Mouse (Mus musculus): ENCODE results near the gene Lrp5.

The Lrp5 gene

DNA sequence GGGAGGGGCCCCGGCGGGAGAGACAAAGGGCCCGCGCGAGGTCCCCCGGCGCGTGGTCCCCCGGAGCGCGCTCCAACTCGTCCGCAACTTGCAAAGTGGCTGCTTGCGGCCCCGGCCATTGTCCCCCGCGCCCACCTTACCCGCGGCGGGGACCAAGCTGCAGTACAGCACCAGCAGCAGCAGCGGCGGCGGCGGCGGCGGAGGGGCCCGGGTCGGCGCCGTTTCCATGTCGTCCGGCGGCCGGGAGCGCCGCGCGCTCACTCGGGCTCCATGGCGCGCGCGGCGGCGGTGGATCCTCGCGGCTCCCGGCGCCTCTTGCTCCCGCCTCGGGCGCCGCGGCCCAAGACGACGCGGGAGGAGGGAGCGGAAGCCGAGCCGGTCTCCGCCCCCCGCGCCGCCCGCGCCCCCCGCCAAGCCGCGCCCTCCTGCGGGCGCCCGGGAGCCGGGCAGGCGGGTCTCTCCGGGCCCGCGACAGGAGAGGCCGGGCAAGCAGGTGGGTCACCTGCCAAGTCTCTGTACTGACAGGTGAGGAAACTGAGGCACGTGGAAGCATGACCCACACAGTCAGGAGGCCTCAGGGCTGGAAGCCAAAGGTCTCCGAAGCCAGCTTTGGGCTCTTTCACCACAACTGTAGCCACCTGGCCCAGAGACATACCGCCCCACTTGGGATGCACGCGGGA lies at the start of gene Lrp5:
Gene Lrp5 (minus strand): TSS at position 350 of the 680 bp plus-strand sequence.
- DNase-seq (ENCODE audit: low spot score) = peak; percentile 41

DNA sequence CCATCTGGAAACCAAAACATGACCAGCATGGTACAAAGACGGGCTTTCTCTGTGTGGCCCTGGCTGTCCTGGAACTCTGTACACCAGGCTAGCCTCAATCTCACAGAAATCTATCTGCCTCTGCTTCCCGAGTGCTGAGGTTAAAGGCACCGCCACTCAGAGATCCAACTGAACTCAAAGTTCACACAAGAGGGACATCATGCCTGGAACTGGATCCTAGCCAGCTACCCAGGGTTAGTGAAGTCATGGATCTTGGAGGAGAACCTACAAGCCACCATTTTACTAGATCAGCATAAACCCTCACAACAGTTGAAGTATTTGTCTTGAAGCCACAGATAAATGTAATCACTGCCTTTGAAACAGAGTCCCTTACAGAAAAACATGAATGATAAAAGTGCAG lies 49.6 kb upstream of the Lrp5 start:
- no peak for DNase-seq (ENCODE audit: low spot score)

DNA sequence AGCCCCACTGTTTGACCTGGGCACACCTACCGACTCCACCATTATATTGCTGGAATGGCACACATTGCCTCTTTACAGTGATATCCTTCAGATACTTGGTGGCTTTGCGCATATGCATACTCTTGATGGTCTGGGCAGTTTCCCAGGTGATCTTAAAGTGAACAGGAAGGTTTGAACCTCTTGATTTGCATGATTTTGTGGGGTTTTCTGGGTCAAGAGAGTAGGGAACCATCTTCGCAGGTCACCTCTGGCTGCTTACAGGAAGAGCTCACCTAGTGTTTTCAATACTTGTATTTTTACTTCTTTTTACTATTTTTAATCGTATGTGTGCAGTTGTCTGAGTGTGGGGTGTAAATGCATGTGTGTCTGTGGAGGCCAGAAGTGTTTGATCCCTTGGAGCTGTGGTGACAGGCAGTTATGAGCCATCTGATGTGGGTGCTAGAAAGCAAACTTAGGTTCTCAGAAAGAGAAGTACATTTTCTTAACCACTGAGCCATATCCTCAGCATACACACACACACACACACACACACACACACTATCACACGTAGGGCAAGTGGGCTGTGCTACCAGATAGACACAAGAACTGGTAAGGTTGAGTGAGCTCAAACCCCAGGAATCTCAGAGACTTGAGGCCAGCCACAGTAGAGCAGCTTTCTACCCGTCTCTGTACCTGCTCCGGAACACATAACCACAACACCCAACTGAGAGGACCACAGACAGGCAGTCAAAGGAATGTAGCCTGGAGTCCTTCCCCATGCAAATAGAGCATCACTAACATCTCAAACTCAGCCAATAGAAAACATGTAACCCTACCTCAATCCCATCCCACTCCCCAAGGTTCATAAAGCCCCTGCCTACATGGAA lies 44.6 kb upstream of the Lrp5 start:
- DNase-seq (ENCODE audit: low spot score) = no peak

DNA sequence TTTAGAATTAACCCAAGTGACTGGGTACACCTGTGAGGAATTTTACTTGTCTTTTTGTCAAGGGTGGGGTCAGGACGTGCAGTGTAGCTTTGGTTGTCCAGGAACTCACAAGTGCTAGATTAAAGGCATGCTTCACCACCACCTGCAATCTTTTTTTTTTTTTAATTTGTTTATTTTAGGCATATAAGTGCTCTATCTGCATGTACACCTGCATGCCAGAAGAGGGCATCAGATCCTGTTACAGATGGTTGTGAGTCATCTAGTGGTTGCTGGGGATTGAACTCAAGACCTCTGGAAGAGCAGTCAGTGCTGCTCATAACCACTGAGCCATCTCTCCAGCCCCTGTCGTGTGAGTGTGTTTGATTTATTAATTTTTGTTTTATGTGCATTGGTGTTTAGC lies 42.5 kb upstream of the Lrp5 start:
- no peak for DNase-seq (ENCODE audit: low spot score)

DNA sequence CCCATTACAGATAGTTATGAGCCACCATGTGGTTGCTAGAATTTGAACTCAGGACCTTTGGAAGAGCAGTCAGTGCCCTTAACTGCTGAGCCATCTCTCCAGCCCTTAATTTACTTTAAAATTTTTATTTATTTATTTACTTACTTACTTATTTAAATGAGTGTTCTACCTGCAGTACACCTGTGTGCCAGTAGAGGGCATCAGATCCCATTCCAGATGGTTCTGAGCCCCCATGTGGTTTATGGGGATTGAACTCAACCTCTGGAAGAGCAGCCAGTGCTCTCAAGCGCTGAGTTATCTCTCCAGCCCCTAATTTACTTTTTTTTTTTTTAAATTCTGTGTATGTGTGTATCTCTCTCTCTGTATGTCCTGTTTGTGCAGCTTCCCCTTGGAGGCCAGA lies 38.4 kb upstream of the Lrp5 start:
- peak; percentile 72 for DNase-seq (ENCODE audit: low spot score)

DNA sequence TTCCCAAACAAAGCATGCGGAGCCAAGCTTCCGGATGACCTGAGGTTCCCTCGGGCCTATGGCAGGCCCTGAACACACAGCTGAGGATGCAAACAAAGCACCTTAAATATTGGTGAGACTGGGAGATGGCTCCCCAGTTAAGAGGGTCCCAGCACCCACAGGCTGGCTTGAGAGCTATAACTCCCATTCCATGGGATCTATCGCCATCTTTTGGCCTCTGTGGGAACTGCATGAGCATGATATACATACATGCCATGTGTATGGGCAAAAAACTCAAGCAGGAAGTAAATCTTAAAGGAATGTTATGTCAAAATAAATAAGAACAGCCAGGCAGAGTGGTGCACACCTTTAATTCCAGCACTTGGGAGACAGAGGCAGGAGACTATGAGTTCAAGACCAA lies 37.5 kb upstream of the Lrp5 start:
- DNase-seq (ENCODE audit: low spot score) = peak; percentile 38

DNA sequence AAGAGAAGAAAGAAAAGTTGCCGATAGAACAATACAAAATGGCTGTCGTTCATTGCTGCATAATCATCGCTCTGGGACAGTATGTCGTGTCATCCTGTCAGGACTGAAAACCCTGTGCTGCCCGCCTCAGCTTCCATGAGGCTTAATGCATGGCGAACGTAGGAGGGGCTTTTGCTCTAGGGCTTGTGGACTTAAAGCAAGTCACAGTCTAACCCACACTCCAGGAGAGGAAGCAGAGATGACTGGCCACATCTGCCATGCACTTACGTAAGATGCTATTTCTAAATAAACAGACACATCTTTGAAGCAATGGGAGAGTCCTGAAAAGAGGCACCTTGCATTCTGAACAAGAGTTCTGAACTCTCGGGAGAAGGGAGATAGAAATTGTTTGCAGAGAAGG lies 36.8 kb upstream of the Lrp5 start:
- DNase-seq (ENCODE audit: low spot score) = no peak

DNA sequence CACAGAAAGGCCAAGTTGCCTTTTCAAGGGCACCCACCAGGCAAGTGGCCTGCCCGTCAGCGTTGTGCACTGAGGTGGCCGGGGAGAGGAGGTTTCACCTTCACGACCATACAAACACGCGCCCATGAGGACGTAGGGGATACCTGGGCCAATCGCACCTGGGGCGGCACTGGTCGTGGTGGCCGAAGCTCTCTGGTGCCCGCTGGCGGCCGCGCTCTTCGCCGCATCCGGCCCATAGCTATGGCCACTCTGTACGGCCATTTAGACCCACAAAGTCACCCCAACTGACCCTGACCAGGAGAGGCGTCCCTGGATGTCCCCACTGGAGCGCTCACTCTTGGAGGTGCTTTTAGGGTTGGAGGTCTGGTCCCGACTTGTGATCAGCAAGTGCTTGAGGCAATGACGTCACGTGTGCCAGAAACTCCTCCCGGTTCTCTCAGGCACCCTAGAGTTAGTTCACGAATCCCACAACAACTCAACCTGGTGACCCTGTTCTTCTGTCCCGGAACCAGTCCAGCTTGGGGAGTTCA lies 33.1 kb upstream of the Lrp5 start:
- no peak for DNase-seq (ENCODE audit: low spot score)

DNA sequence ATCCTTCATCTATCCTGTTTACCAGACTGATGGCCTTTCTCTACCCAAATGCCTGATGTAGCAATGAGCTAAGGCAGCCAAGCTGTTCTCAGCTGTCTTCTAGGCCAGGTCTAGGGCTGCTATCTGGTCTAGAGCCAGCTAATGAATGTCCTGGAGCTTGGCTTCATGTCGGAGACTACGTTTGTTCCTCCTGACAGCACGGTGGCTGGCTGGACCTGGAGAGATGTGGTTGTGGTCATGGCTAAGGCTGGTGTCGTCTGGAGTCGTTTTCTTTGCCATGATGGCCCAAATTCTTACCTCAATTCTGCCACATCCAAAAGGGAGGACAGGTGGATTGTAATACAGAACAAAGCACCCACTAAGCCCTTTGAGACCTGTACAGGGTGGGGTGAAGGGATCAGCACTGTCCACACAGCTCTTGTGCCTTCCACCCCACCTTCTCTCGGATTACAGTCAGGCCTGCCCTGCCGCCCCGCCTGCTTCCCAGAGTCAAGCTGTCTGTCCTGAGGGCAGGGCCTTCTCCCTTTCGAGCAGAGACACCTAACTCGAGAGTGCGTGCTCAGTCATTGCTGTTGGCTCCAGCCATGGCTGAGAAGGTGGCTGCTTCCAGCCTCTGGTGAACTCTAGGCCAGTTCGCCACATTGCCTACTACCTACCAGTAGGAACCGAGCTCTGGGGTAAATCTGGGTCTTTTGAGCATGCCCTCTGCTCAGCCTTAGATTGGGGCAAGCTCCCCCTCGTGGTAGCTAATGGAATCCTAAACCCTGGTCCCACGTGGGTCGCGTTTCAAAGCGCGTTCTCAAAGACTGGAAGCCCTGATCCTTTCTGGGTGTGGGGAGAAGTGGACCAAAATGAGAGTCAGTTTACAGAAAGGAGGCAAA lies 32.4 kb upstream of the Lrp5 start:
- DNase-seq (ENCODE audit: low spot score) = no peak

DNA sequence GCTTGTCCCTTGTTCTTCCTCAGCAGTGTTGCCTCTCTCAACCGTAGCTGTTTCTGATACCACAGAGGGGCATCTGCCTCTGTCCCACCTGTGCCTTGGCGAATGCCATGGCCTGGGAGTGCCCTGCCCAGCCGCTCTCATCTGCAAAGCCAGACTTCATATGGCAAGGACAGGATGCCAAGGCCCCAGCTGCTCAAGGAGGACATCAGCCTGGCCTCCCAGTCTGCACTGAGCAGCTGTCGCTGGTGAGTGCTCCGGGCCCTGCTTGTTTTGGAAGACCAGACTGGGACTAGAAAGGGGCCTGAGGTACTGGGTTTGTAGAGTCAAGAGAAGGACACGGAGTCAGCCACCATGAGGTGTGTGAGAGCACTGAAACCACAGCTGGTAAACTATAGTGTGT lies 28.0 kb upstream of the Lrp5 start:
- DNase-seq (ENCODE audit: low spot score) = no peak

DNA sequence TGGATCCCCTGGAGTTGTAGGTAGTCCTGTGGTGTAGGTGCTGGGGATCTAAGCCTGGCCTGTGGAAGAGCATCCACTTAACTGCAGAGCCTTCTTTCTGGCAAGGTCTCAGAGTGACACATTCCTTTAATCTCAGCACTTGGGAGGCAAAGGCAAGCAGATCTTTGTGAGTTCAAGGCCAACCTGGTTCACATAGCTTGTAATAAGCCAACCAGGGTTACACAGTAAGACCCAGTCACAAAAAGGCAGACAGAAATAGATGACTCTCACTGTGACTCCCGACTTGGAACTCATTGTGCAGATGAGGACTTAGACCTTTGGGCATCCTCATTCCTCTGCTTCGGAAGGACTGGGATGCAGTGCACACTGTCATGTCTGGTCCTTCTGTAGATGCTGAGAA lies 24.1 kb upstream of the Lrp5 start:
- DNase-seq (ENCODE audit: low spot score) = no peak

DNA sequence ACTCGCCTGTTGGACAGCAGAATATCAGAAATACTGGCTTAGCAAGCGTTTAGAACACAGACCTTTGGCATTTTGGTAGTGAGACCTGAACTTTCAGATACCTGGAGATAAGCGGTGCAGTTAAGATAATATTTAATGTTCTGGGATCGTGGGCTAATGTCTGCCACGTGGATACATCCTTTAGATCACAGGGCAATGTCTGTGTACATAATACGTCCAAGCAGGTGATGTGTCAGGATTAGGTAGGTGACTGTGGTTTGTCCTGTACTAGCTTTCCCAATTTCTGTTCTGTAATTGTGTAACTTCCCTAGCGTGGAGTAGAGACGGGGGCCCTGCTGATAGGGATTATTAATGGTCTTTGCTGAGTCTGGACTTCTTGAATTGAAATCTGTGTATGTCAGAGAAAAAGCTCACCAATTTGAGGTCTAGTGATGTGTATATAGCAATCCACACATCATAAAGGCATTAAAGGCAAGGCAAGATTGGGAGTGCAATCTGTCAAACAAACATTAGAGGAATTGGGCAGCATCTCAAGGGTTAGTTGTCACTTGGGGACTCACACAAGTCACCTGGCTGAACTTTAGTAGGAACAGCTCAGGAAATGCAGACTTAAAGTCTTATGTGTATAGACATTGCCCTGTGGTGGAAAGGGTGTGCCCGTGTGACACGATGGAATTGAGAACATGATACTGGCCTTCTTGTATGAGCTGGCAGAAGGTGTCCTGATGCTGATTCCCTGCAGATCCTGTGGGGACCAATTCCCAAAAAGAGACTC lies 22.8 kb upstream of the Lrp5 start:
- no peak for DNase-seq (ENCODE audit: low spot score)

DNA sequence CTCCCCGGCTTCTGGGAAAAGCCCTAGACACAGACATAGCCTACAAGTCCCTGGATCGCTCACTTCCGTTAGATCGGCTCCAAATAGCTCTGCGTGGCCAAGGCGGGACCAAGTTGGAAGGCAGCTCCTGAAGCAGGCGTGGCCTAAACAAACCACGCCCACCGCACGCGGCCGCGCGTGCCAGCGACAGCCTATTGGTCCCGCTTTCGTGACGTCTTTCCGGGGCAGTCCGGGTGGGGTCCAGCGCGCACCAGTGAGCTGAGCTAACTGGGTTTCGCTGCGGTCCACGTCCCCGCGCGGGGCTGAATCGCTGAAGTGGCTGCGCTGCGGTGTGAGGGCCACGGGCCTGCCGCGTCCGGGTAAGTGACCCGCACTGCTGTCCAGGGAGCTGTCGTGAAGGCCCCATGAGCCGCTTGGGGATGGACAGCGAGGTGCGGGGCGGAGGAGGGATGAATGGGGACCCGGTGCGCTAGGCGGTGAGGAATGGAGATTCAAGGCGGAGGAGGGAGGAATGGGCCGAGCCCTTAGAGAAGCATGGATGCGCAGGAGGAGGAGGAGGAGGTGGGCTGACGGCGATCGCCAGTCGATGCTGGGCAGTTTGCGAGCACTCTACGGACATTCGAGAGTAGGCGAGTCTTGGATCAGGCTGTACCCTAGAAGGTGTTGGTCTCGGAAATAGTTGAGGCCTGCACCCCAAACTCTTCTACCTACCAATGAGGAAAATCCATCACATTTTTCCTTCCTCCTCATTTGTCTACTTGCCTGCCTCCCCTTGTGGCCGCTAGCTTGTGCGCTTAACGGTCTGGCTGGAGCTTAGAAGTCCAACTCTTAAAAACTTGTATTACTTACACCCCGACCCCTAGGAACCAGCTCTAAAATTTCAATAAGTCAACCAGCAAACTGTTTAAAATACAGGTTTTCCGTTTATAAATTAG lies 22.0 kb upstream of the Lrp5 start, which contains the start of gene 1810055G02Rik:
Gene 1810055G02Rik (plus strand): TSS at position 216 of the 935 bp plus-strand sequence.
- DNase-seq (ENCODE audit: low spot score) = peak; percentile 97

DNA sequence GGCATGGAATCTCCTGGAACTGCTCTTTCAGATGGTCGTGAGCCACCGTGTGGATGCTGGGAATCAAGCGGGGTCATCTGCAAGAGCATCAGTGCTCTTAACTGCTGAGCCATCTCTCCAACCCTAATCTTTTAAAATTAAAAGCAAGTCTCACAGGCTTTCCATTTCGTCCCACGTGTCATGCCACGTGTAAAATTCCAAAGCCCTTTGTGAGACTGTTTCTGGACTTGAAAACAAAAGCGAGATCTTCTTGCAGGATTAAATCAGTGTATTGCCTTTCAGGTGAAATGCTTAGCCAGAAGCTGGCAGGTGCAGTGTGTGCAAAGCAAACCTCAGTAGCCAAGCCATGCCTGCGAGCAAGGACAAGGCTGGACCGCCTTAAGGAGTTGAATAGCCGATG lies 21.2 kb upstream of the Lrp5 start:
- no peak for DNase-seq (ENCODE audit: low spot score)

DNA sequence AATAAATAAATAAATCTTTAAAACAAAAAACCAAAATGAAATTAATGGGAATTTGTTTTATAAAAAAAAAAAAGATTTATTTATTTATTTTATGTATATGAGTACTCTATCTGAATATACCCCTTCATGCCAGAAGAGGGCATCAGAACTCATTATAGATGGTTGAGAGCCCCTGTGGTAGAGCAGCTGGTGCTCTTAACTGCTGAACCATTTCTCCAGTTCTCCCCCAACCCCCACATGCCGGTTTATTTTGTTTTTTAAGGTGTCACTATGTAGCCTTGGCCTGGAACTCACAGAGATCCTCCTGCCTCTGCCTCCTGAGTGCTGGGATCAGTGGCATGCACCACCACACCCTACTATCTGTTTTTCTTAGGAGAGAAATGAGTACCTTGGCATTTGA lies 19.9 kb upstream of the Lrp5 start:
- DNase-seq (ENCODE audit: low spot score) = no peak

DNA sequence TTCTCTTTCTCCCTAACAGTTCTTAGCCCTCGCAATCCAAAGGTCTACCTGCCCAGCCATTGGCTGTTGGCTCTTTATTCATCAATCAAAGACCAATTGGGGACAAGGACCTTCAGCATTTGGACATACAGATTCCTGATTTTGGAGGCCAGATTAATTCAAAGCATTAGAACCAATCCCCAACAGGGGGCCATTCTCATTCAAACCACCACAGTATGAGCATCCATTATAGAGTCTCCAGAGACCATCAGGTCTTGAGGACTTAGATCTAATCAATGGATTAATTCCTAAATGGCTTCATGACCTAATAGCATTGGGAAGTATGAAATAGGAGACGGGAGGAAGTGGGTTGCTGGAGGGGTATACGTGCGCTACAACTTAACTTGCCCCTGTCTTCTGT lies 16.1 kb upstream of the Lrp5 start:
- no peak for DNase-seq (ENCODE audit: low spot score)

DNA sequence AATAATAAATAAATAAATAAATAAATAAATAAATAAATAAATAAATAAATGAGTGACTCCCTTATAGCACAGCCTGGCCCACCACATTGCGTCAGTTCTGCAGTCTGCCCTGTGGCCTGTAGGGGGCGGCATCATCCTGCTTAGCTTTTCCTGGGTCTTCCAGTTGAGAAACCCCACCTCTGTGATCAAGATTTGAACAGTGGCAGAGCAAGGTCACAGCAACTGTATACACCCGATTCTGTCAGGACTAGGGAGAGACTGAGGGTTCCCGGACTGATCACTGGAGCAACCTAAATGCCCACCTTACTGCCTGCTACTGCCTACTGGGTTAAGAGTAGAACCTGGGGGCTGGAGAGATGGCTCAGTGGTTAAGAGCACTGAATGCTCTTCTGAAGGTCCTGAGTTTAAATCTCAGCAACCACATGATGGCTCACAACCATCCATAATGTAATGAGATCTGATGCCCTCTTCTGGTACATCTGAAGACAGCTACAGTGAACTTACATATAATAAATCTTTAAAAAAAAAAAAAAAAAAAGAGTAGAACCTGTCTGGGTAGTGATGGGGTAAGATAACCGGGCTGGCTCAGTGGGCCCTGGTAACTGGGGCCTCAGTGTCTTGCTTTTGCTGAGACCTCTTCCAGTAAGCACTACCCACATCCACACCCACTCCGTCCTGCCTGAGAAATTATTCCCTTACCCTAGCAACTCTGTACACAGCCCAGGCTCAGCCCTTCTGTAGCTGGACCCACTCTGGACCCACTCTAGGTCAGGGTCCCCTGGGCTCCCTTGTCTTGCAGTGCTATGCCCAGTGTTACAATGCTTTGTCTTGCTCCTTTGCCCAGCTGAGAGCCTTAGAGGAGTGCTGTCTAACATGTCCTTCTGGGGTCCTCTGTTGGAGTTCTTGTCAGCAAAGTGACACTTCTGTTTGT lies 13.4 kb upstream of the Lrp5 start:
- peak; percentile 61 for DNase-seq (ENCODE audit: low spot score)

DNA sequence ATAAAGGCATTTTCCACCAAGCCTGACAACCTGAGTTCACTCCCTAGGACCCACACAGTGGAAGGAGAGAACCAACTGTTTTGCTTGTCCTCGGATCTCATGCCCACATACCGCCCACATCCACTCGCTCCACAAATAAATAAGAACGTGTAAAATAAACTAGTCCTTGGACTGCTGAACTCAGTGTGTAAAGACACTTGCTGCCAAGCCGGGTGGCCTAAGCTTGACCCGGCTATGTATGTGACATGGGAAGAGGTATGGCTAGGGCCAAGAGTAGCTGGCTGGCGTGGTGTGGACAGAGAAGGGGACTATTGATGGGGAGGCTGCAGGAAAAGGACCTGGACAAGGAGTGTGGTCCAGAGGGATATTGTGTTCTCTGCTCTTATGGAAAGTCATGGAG lies 11.7 kb upstream of the Lrp5 start:
- no peak for DNase-seq (ENCODE audit: low spot score)

DNA sequence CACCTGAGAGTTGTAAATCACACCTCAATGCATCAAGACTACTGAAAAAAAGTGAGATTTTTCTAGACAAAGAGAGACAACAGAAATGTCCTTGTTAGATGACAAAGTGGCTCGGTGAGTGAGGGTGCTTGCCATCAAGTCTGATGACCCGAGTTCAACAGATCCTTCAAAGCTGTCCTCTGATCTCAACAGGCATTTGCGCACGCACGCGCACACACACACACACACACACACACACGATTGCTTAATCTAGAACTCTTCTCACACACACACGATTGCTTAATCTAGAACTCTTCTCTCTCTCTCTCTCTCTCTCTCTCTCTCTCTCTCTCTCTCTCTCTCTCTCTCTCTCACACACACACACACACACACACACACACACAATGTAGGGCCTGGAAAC lies 9.6 kb upstream of the Lrp5 start:
- DNase-seq (ENCODE audit: low spot score) = no peak
